Mouse (Mus musculus): ENCODE measurements around the gene Tmem201.

DNA sequence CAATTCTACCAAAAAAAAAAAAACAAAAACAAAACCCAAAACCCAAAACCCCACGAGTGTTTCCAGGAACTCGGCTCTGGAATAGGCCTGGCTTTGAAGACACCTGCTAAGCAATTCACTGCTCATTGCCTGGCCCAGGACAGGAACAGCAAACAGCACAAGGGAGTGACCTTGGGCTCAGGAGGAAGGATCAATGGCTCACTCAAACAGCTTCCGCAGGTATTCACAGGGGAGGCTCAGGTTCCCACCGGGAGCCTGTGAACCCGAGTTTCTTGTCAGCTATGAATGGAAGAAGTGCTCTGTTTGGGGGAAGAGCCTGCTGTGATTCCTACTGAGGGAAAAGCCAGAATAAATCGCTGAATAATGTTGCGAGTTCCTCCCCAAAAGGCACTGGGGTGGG is 54.0 kb downstream of the Tmem201 start:
- TF ChIP-seq CTCF (IDR thresholded peaks at IDR 0.05; ENCODE audit: borderline replicate concordance, extremely low read depth, insufficient read depth, insufficient read length) = no peak
- no peak for TF ChIP-seq POLR2A (IDR thresholded peaks at IDR 0.05; ENCODE audit: borderline replicate concordance, extremely low read depth, insufficient read depth, insufficient read length, poor library complexity, severe bottlenecking)
